Mouse (Mus musculus) C2C12 (cell line): ENCODE data around the gene B3gntl1. TPM values are rescaled to one million over a fixed set of nuclear protein-coding genes. Genes with fewer than 3 reads are reported as not detected.
A peak's percentile ranks its signal among the peaks of the same experiment; 100 is the strongest.

Experiments
- H3K27me3 ChIP-seq: one replicate; pipeline ENCODE4 v1.6.1; 2011; ENCODE audit not compliant: control insufficient read depth, insufficient read depth, insufficient read length
- H3K36me3 ChIP-seq: one replicate; pipeline ENCODE4 v1.6.1; 2011; ENCODE audit not compliant: control insufficient read depth, insufficient read depth
- H3K4me3 ChIP-seq: one replicate; pipeline ENCODE4 v1.5.1; 2011; ENCODE audit warnings: mild to moderate bottlenecking, control low read depth; ENCODE audit not compliant: poor library complexity, insufficient read depth, severe bottlenecking
- H3K79me2 ChIP-seq: one replicate; pipeline ENCODE4 v1.6.1; 2011; ENCODE audit not compliant: control insufficient read depth, insufficient read depth
- H3K79me3 ChIP-seq: one replicate; pipeline ENCODE4 v1.6.1; 2011; ENCODE audit warnings: low read depth, control low read depth
- H3ac ChIP-seq: one replicate; pipeline ENCODE3; 2011; ENCODE audit warnings: low read depth; ENCODE audit not compliant: control insufficient read depth, insufficient read length
- CEBPB ChIP-seq: IDR thresholded peaks from one replicate; pipeline ENCODE4 v1.6.1; 2011; ENCODE audit warnings: low read depth, mild to moderate bottlenecking, control low read depth, moderate library complexity
- CTCF ChIP-seq: IDR thresholded peaks from one replicate; pipeline ENCODE4 v1.5.1; 2011; ENCODE audit not compliant: control insufficient read depth, insufficient read depth, insufficient read length
- FOSL1 ChIP-seq: IDR thresholded peaks from one replicate; pipeline ENCODE4 v1.8.0; 2011; ENCODE audit warnings: mild to moderate bottlenecking, low read length; ENCODE audit not compliant: poor library complexity, insufficient read depth, severe bottlenecking
- MAX ChIP-seq: IDR thresholded peaks from one replicate; pipeline ENCODE4 v1.6.1; 2011; ENCODE audit warnings: mild to moderate bottlenecking, control low read depth
- MYOD1 ChIP-seq: IDR thresholded peaks from one replicate; pipeline ENCODE4 v1.6.1; 2011; ENCODE audit warnings: low read depth; ENCODE audit not compliant: control insufficient read depth, insufficient read length
- MYOG ChIP-seq: IDR thresholded peaks from one replicate; pipeline ENCODE4 v1.6.1; 2011; ENCODE audit not compliant: control insufficient read depth, insufficient read length; ENCODE audit errors: extremely low read depth
- USF1 ChIP-seq: IDR thresholded peaks from one replicate; pipeline ENCODE4 v1.6.1; 2011; ENCODE audit warnings: low read depth, mild to moderate bottlenecking, control low read depth, moderate library complexity
- polyA plus RNA-seq: library from polyadenylated mRNA; unstranded; fragments of >200 nt; fragmentation: generic; extraction: Trizol; gene quantifications from one replicate; pipeline ENCODE4 v1.2.1, GENCODE M21; 2012; ENCODE audit warnings: missing spikeins

The B3gntl1 gene
- polyA plus RNA-seq, 1 experiment, result 2.7 TPM

- no peak for TF ChIP-seq MAX
- no peak for TF ChIP-seq USF1
- TF ChIP-seq FOSL1, result no peak
- no peak for TF ChIP-seq CTCF
- no peak overlapping the region for H3K4me3 ChIP-seq
- H3ac ChIP-seq, result no peak overlapping the region
- H3K36me3 ChIP-seq, result peaks cover 26% of the 10 kb centered on the region
- no peaks in the 10 kb centered on the region for H3K79me2 ChIP-seq
- no peaks in the 10 kb centered on the region for H3K27me3 ChIP-seq
- peaks cover 2% of the 10 kb centered on the region for H3K79me3 ChIP-seq
These were observed 40.6 kb upstream of the B3gntl1 start for GRCm38 (mm10) chr11:121713569-121713968.

DNA sequence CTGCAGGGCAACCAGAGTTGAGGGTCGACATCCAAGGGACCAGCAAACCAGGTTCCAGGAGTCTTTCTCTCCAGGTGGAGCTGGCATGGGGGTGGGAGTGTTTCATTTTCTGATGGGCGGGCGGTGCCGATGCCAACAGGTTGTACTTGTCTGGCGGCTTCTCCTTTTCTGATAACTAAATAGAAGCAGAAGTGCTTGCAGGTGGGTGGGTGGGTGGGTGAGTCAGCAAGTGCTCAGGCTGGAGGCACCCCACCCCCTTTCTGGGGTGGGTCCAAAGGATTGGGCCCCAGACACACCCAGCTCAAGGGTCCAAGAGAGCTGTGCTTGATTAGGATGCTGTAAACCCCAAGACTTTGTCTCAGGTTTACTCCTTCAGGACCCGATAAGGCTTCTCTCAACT is 40.0 kb upstream of the B3gntl1 start:
- H3K27me3 ChIP-seq, result no peaks in the 10 kb centered on the region
- H3K36me3 ChIP-seq, result peaks cover 26% of the 10 kb centered on the region
- H3K79me2 ChIP-seq, result peaks cover 5% of the 10 kb centered on the region
- H3K4me3 ChIP-seq, result no peak overlapping the region
- H3ac ChIP-seq, result no peak overlapping the region
- H3K79me3 ChIP-seq, result peaks cover 2% of the 10 kb centered on the region
- TF ChIP-seq CTCF (no peak), USF1 (no peak), MAX (no peak), MYOD1 (no peak), CEBPB (no peak), FOSL1 (no peak), MYOG (no peak)

- Histone ChIP-seq H3K79me3 (peaks cover 2% of the 10 kb centered on the region), H3ac (no peak overlapping the region), H3K4me3 (no peak overlapping the region), H3K27me3 (no peaks in the 10 kb centered on the region), H3K36me3 (peaks cover 11% of the 10 kb centered on the region), H3K79me2 (peaks cover 28% of the 10 kb centered on the region)
- TF ChIP-seq MYOD1 (no peak), CTCF (no peak), FOSL1 (no peak), MAX (no peak), MYOG (no peak)
These were observed 37.3 kb upstream of the B3gntl1 start for GRCm38 (mm10) chr11:121710245-121710644.

GRCm38 (mm10) chr11:121709278-121709677 is 36.3 kb upstream of the B3gntl1 start:
- peaks cover 5% of the 10 kb centered on the region for H3K36me3 ChIP-seq
- H3K4me3 ChIP-seq, result no peak overlapping the region
- H3ac ChIP-seq, result no peak overlapping the region
- peaks cover 37% of the 10 kb centered on the region for H3K79me2 ChIP-seq
- H3K27me3 ChIP-seq, result no peaks in the 10 kb centered on the region
- peaks cover 2% of the 10 kb centered on the region for H3K79me3 ChIP-seq
- TF ChIP-seq CTCF (no peak), MAX (no peak), MYOG (no peak), CEBPB (no peak), USF1 (no peak), FOSL1 (no peak), MYOD1 (no peak)

- TF ChIP-seq MYOG (no peak), FOSL1 (no peak), CTCF (no peak), MYOD1 (no peak), CEBPB (no peak), MAX (peak; percentile 93)
- H3K27me3 ChIP-seq, result no peaks in the 10 kb centered on the region
These were observed 33.6 kb upstream of the B3gntl1 start for GRCm38 (mm10) chr11:121706521-121707005.

DNA sequence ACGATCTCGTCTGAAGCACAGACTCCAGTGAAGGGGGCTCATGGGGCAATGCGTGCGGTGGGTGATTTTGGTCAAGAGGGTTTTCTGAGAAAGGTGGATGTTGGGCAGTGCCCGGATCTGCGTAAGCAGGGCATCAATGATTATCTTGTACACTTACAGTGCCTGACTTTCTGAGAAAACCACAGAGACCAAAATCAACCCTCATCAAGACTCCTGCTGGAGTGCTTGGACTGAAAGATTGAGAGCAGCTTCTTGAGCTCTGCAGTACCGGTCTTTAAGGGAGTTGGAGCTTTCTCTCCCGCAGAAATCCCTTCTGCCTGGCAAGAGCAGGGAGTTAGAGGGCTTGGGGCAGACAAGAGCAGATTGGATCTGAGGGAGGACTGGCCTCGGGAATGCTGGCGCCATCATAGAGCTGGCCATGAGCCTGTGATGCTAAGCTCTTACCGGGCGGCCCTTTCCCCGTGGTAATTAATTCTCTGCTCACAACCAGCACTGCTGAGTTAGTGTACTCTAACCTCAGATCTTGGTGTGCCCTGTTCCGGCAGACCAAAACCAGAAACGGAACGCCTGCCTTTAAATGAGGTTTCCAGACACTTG is 30.8 kb upstream of the B3gntl1 start:
- Histone ChIP-seq H3K36me3 (peaks cover 1% of the 10 kb centered on the region), H3K4me3 (peak overlapping the region; percentile 55), H3K27me3 (no peaks in the 10 kb centered on the region), H3K79me3 (no peaks in the 10 kb centered on the region), H3K79me2 (peaks cover 50% of the 10 kb centered on the region), H3ac (peak overlapping the region; percentile 48)
- TF ChIP-seq FOSL1 (no peak), MYOG (no peak), CEBPB (no peak), USF1 (no peak), CTCF (no peak), MAX (no peak), MYOD1 (no peak)

More at GRCm38 (mm10) chr11:121706521-121707005, 33.6 kb upstream of the B3gntl1 start:
- Histone ChIP-seq H3K36me3 (peaks cover 5% of the 10 kb centered on the region), H3K79me3 (no peaks in the 10 kb centered on the region), H3ac (no peak overlapping the region), H3K79me2 (peaks cover 50% of the 10 kb centered on the region), H3K4me3 (no peak overlapping the region)
